Mouse (Mus musculus): ENCODE data around the gene Olfr13. TPM values are rescaled to one million over a fixed set of nuclear protein-coding genes. Genes with fewer than 3 reads are reported as not detected.

Olfr13 gene
- not detected for polyA plus RNA-seq (2014; fragmentation: Illumina TruSeq; extraction: RNeasy Lipid Tissue Mini Kit (QIAGEN cat#74804); ENCODE audit: low read depth, low replicate concordance)

DNA sequence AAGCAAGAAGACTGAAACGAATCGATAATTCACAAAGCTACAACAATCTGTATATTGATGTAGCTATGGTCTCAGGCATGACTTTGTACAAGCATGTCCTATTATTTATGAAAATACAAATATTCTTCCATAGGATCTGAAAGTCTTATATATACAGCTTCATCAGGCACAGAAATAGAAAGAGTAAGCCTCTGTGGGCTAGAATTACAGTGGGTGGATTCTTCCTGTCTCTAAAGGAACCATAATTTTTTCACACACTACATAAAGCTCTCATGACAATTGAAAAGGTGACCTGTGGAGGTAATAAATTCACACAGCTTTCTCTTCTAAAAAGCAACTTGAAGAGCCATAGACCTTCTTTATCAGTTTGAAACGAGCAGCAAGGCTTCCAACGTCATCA lies at the start of gene Olfr13:
Olfr13 (plus strand) TSS at position 301 of the 400 bp plus-strand sequence.

DNA sequence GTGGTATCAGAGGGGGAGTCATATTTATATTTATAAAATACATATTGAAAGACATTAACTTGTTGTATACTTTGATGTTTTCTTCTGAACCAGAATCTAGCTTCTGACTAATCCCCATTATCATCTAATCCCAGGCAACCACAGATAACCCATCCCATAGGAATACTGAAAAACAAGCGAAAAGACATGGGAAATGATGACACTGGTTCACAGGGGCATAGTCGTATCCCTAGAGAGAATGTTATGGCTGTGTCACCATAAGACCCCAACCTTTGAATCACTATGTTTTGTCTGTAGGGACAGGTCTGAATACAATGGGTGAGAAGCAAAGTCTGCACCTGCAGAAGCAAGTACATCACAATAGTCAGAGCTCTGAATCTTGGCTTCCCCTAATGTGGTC lies 25.7 kb upstream of the Olfr13 start, which contains the start of gene Olfr237-ps1:
Olfr237-ps1 (plus strand) TSS at position 301 of the 400 bp plus-strand sequence.

DNA sequence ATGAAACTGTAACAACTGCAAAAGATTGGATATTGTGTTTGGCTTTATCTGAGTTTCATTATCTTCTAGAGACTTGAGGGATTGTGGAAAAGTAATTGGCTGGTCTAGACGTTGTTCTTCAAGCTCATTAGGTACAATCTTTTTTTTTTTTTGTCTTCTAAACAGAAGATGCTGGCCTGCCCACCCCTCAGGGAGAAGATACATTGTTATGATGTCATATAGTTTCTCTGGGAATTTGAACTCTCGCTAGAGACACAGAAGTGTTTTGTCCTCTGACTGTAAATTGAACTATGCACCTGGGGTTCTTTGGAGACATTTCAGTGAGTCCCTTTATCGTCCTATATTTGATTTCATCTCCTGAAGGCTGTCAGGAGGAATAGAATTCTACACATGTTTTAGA lies 9.0 kb upstream of the Olfr13 start, which contains the start of gene Olfr437:
Olfr437 (plus strand) TSS at position 301 of the 400 bp plus-strand sequence.

DNA sequence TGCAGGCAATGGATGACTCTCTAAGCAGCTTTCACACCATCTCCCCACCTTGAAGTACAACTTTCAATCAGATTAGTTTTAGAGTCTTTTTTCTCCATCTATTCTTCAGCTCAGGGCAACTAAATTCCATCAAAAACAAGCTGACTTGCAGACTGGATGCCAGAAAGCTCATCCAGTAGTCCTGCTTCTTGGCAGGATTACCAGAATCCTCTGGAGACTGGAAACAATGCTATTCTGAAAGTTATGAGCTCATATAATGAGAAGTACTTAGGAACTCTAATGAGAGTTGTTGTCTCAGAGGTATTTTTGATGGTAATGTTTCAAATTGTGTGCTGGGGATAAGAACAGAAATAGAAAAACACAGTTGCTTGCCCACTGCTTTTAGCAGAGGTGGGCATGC lies 24.8 kb downstream of the Olfr13 start, which contains the start of gene Olfr435:
Olfr435 (plus strand) TSS at position 366 of the 400 bp plus-strand sequence.

DNA sequence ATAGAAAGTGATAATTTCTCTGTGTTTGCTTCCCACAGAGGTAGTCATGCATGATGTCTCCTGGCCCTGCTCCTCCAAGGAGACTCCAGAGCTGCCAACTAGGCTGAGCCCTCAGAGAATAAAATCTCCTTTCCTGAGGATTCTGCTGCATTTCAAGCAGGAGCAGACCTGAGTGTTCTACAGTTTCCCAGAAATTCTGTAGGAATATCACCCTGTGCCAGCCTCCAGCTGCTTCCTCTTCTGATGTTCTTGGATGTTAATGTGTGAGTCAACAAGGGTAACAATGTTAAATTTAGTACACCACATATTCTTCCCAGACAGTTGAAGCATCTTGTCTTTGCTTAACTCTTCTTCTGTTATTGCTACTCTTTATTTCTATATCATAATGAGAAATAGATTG lies 40.9 kb downstream of the Olfr13 start, which contains the start of gene Olfr434:
Olfr434 (plus strand) TSS at position 149 of the 400 bp plus-strand sequence.

Other genes starting within 250 kb of the Olfr13 start
- gene Olfr444, start 223.1 kb upstream of the Olfr13 start, polyA plus RNA-seq (2014; fragmentation: Illumina TruSeq; extraction: RNeasy Lipid Tissue Mini Kit (QIAGEN cat#74804); ENCODE audit: low read depth, low replicate concordance) = not detected
- not detected for gene Olfr441, start 65.8 kb upstream of the Olfr13 start, polyA plus RNA-seq (2014; fragmentation: Illumina TruSeq; extraction: RNeasy Lipid Tissue Mini Kit (QIAGEN cat#74804); ENCODE audit: low read depth, low replicate concordance)
- gene Olfr237-ps1, start 25.6 kb upstream of the Olfr13 start, polyA plus RNA-seq (2014; fragmentation: Illumina TruSeq; extraction: RNeasy Lipid Tissue Mini Kit (QIAGEN cat#74804); ENCODE audit: low read depth, low replicate concordance) = not detected
- not detected for gene Olfr437, start 8.9 kb upstream of the Olfr13 start, polyA plus RNA-seq (2014; fragmentation: Illumina TruSeq; extraction: RNeasy Lipid Tissue Mini Kit (QIAGEN cat#74804); ENCODE audit: low read depth, low replicate concordance)
- not detected for gene Olfr435, start 25.0 kb downstream of the Olfr13 start, polyA plus RNA-seq (2014; fragmentation: Illumina TruSeq; extraction: RNeasy Lipid Tissue Mini Kit (QIAGEN cat#74804); ENCODE audit: low read depth, low replicate concordance)
- gene Olfr434, start 40.9 kb downstream of the Olfr13 start, polyA plus RNA-seq (2014; fragmentation: Illumina TruSeq; extraction: RNeasy Lipid Tissue Mini Kit (QIAGEN cat#74804); ENCODE audit: low read depth, low replicate concordance) = not detected
- not detected for gene Olfr47, start 59.4 kb downstream of the Olfr13 start, polyA plus RNA-seq (2014; fragmentation: Illumina TruSeq; extraction: RNeasy Lipid Tissue Mini Kit (QIAGEN cat#74804); ENCODE audit: low read depth, low replicate concordance)
- gene Arhgef5, start 93.4 kb downstream of the Olfr13 start, polyA plus RNA-seq (2014; fragmentation: Illumina TruSeq; extraction: RNeasy Lipid Tissue Mini Kit (QIAGEN cat#74804); ENCODE audit: low read depth, low replicate concordance) = 99.6 TPM
- not detected for gene Nobox, start 137.4 kb downstream of the Olfr13 start, polyA plus RNA-seq (2014; fragmentation: Illumina TruSeq; extraction: RNeasy Lipid Tissue Mini Kit (QIAGEN cat#74804); ENCODE audit: low read depth, low replicate concordance)

Measured in sigmoid colon, adult 10 weeks (tissue).